Comparison of ENCODE assay signal across 9 mouse cellular contexts in genomic region chr10:76906434-76906833, GRCm38 (mm10). TPM values are rescaled to one million over a fixed set of nuclear protein-coding genes. Genes with fewer than 3 reads are reported as not detected.
A peak's percentile ranks its signal among the peaks of the same experiment; 100 is the strongest.
DNase-seq lines count a peak whose midpoint lies in the region; ATAC-seq lines count a peak whose summit lies in the region.
"Had no signal": no experiment of that assay in that cellular context is flagged by ENCODE, and none has a peak within 500 bp of the region (broad histone marks: within the 10 kb centered on the region; RNA-seq: fewer than 3 reads in every experiment).

No protein-coding gene starts in this region.

- H3K27me3 ChIP-seq in erythroblast, embryonic 14.5 days (ENCODE audit: control insufficient read depth): no peaks in the 10 kb centered on the region
- H3K27me3 ChIP-seq in forebrain, embryonic 12.5 days: no peaks in the 10 kb centered on the region

- ATAC-seq in erythroblast, adult 5-6 weeks (replicated peaks; ENCODE audit: low FRiP score, poor library complexity, severe bottlenecking): no peak
- ATAC-seq in megakaryocyte progenitor cell, adult 5-6 weeks (replicated peaks; ENCODE audit: poor library complexity): peak; percentile 87
- no peak for ATAC-seq in inflammation-experienced regulatory T-cells, adult 6 months
- no peak for ATAC-seq in forebrain, embryonic 12.5 days (ENCODE audit: low FRiP score)

- H3K36me3 ChIP-seq in erythroblast, embryonic 14.5 days (ENCODE audit: control insufficient read depth): no peaks in the 10 kb centered on the region
- H3K36me3 ChIP-seq in forebrain, embryonic 12.5 days (replicated peaks): no peaks in the 10 kb centered on the region

- H3K27ac ChIP-seq in brown adipose tissue, adult 24 weeks (replicated peaks; ENCODE audit: low read depth, low read length): no peak overlapping the region; the same call in 1 of the 2 replicates
- no peak overlapping the region for H3K27ac ChIP-seq in forebrain, embryonic 12.5 days

- H3K4me2 ChIP-seq in forebrain, embryonic 12.5 days: no peak overlapping the region

- DNase-seq in kidney, postnatal 14 days: peak; percentile 46
- DNase-seq in left cerebral cortex, adult 9 months (ENCODE audit: low spot score in 2 of 2): no peak

- no peaks in the 10 kb centered on the region for H3K9me3 ChIP-seq in erythroblast, embryonic 14.5 days (ENCODE audit: control insufficient read depth, low read length)
- no peaks in the 10 kb centered on the region for H3K9me3 ChIP-seq in forebrain, embryonic 12.5 days

- no peak overlapping the region for H3K9ac ChIP-seq in forebrain, embryonic 12.5 days

- WGBS in forebrain, embryonic 12.5 days: 82% methylated on average over 10 of the region's 10 CpGs

- H3K4me1 ChIP-seq in erythroblast, embryonic 14.5 days (ENCODE audit: control insufficient read depth): peaks cover 46% of the 10 kb centered on the region
- peaks cover 13% of the 10 kb centered on the region for H3K4me1 ChIP-seq in brown adipose tissue, adult 24 weeks (ENCODE audit: control insufficient read depth, insufficient read depth, insufficient read length, low read length)
- peaks cover 20% of the 10 kb centered on the region for H3K4me1 ChIP-seq in forebrain, embryonic 12.5 days

- H3K4me3 ChIP-seq in erythroblast, embryonic 14.5 days (replicated peaks): peak overlapping the region; percentile 53
- peak overlapping the region; percentile 26 for H3K4me3 ChIP-seq in brown adipose tissue, adult 24 weeks (ENCODE audit: insufficient read depth, low read depth, low read length)
- H3K4me3 ChIP-seq in forebrain, embryonic 12.5 days (replicated peaks): no peak overlapping the region

RNA-seq across cellular contexts. Expression of gene Pcbp3, which starts 55.3 kb away (rescaled TPM):
- polyA plus RNA-seq in erythroblast, embryonic 14.5 days (2012): 0.32 and 0.55 TPM in 2 replicates
- total RNA-seq in erythroblast, adult 5-6 weeks (2015; ENCODE audit: low replicate concordance): not detected in 2 replicates
- 0.84 and 1.1 TPM in 2 replicates for total RNA-seq in erythroblast, adult 5-6 weeks (2017; ENCODE audit: low replicate concordance)
- 7.3 and 17.4 TPM in 2 replicates for polyA plus RNA-seq in brown adipose tissue, adult 24 weeks (2012; ENCODE audit: insufficient read depth, insufficient read length, missing spikeins)
- total RNA-seq in megakaryocyte progenitor cell, adult 5-6 weeks (2015): 5.9 and 10.9 TPM in 2 replicates
- total RNA-seq in megakaryocyte progenitor cell, adult 5-6 weeks (2017): 6.9 and 7.4 TPM in 2 replicates
- polyA plus RNA-seq in inflammation-experienced regulatory T-cells, adult 6 months (2017; shearing (Covaris generic)): 1 to 10 TPM; 4.5 to 8.6 (median 6.0) TPM
- polyA plus RNA-seq in forebrain, embryonic 12.5 days (2016; fragmentation: Nextera tagmentation; extraction: Ambion mirVana): 51.1 and 60.4 TPM in 2 replicates
- total RNA-seq: CH12.LX had no signal
